Mouse (Mus musculus) brain, embryonic 14.5 days (tissue): ENCODE data around the gene Sult3a2.

ENCODE experiments used
- CTCF ChIP-seq: fragments of 200-500 bp; IDR thresholded peaks from 2 replicates; pipeline ENCODE4 v1.5.1; 2012; ENCODE audit warnings: inconsistent platforms, mild to moderate bottlenecking, moderate library complexity, borderline replicate concordance; ENCODE audit not compliant: insufficient read depth, insufficient read length; ENCODE audit errors: extremely low read depth
- POLR2A ChIP-seq: fragments of 200-500 bp; IDR thresholded peaks from 2 replicates; pipeline ENCODE4 v1.6.1; 2012; ENCODE audit warnings: mild to moderate bottlenecking, inconsistent platforms, borderline replicate concordance; ENCODE audit not compliant: poor library complexity, insufficient read depth, insufficient read length, severe bottlenecking; ENCODE audit errors: extremely low read depth

DNA sequence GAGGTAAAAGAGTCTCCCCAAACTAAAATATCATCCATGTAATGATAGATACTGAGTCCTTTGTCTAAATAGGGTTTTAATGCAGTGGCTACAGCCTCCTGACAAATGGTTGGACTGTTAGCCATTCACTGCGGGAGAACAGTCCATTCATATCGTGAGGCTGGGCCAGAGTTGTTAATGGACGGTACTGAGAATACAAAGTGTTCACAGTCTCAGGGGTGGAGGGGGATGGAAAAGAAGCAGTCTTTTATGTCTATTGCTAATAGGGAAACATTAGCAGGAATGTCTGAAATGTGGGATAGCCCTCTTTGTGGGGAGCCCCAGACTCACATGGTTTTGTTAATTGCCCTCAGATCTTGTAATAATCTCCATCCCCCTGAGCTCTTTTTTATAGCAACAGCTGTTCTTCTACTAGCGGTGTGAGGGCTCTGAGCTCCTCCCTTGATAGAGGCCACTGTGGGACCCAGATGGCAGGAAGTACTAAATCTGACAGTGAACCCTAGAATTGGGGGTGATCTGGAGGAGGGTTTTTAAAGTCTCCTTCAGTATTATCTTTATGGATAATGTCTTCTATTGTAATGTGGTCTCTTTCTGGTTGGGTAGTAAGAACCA lies 64.6 kb downstream of the Sult3a2 start:
- no peak for TF ChIP-seq POLR2A
- TF ChIP-seq CTCF, result no peak
